Mouse (Mus musculus) MEL-GATA-1-ER (cell line): ENCODE data around the gene 4930447C04Rik.

ENCODE experiments used
- DNase-seq: peaks from one replicate; pipeline ENCODE4 v3.0.0-alpha.2; 2012; ENCODE audit warnings: low read depth; ENCODE audit errors: extremely low read depth

Gene 4930447C04Rik

GRCm38 (mm10) chr12:72943574-72944110 is 3.1 kb upstream of the 4930447C04Rik start:
- no peak for DNase-seq

DNA sequence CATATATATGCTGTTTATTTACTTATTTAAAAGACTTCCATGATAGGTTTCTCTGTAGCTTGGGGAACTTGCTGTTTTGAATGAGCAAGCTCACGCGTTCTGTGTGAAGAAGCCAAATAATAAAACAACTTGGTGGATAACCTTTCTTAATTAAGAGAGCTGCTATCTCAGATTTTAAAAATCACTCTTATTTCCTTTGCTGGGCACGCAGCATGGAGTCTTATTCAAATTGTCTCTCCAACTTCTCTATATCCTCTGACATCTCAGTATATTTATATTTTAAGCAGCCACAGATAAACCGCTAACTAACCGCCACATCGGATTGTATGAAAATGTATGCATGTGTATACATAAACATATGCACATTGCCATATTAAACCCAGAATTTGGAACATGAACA is 1.6 kb upstream of the 4930447C04Rik start:
- DNase-seq = no peak

GRCm38 (mm10) chr12:72941398-72942051 is 951 bp upstream of the 4930447C04Rik start:
- no peak for DNase-seq

DNA sequence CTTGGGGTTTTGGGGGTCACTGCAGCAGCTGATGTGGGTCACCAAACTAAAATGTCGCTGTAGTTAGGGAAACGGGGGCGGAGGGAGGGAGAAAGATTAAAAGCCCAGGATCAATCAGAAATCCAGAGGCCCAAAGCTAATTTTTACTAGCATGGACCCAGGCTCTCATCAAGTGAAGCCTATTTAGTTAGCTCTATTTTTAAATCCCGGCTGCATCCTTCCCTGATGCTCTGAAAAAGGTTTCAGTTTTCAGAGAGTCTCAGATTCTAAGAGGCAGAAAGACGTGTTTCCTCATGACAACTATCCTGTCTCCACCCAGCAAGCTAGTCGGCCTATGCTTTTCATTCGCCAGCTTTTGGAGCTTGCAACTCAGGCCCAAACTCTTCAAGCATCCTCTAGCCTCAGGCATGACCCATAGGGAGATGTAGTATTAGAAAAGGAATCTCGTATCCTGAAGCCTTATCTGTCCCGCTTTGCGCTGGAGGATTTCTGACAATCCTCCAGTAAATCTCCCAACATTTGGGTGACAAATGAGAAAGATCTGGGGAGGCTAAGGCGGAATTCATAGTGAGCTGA is 336 bp upstream of the 4930447C04Rik start:
- no peak for DNase-seq

GRCm38 (mm10) chr12:72939616-72940015 is 958 bp downstream of the 4930447C04Rik start, which contains the start of gene Six6:
Six6 (plus strand) TSS chr12:72939892.
- no peak for DNase-seq

- DNase-seq = no peak
These were observed 1.7 kb downstream of the 4930447C04Rik start for GRCm38 (mm10) chr12:72938600-72939490.

GRCm38 (mm10) chr12:72938176-72938575 is 2.4 kb downstream of the 4930447C04Rik start:
- no peak for DNase-seq

DNA sequence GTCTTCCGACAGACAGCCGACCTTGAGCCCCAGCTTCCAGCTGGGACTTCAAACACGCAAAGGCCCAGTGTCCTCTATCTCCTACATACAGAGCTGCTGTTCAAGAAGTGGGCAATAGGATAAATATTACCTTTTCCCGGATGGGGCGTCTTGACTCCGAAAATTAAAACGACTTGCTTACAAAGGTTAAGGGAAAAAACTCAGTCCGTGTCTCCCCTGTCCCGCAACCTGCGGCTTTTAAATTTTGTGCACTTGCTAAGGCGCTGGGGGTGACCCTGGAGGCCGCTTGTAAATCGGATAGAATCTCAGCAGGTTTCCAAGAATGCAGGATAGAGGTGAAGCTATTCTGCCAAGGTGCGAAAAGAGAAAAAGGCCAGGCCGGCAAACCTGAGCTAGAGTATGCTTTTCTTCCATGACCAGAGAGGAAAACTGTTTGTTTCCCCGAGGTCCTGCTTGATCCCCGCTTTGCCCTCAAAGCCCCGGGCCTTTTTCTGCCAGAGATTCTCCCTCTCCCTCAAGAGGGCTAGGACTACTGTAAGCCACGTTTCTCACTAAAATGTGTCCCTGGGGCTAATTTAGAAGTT is 2.9 kb downstream of the 4930447C04Rik start:
- DNase-seq = no peak

DNA sequence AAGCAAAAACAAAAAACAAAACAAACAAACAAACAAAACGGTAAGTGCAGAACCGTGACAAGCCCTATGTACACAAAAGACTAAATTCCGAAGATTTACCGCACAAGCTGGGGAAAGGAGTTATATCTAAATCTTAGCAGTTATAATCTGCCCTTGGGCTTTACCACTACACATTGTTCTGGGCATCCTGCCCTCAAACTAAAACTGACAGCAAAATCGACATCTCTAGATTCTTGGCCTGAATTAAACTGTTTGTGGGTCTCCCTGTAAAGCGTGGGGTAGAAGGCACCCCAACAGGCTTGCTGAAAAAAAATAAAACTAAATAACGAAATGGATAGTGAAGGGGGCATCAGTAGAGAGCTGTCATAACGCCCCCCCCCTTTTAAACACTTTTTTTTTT is 3.8 kb downstream of the 4930447C04Rik start:
- DNase-seq = no peak

DNA sequence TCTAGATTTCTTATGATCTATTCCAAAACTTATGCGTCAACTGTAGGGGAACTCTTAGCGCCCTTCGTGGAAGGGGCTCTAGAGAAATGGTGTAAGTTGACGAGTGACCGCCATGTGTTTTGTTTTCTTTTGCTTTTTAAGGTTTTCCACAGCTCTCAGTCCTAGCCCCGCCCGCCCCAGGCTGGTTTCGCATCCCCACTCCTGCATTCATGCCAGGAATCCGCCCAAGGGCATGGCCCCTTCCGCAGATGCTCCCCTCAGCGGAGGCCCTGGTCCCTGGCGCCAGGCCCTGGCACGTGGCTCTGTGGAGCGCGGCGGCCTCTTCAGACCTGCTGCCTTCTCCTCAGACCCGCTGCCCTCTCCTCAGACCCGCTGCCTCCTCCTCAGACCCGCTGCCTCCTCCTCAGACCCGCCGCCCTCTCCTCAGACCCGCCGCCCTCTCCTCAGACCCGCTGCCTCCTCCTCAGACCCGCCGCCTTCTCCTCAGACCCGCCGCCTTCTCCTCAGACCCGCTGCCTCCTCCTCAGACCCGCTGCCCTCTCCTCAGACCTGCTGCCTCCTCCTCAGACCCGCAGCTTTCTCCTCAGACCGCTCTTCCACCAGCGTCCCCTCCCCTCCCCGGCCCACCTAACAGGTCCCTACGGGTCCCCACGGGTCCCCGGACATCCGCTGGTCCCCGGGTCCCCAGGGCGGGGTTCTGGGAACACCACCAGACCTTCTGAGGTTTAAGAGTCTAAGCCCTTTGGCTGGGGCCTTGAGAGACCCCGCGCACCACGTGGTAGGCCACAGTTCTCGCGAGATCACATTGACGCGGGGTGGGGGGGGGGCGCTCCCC is 23.2 kb downstream of the 4930447C04Rik start:
- DNase-seq = no peak

- DNase-seq = no peak
These were observed 86.1 kb downstream of the 4930447C04Rik start for GRCm38 (mm10) chr12:72854377-72855032.

DNA sequence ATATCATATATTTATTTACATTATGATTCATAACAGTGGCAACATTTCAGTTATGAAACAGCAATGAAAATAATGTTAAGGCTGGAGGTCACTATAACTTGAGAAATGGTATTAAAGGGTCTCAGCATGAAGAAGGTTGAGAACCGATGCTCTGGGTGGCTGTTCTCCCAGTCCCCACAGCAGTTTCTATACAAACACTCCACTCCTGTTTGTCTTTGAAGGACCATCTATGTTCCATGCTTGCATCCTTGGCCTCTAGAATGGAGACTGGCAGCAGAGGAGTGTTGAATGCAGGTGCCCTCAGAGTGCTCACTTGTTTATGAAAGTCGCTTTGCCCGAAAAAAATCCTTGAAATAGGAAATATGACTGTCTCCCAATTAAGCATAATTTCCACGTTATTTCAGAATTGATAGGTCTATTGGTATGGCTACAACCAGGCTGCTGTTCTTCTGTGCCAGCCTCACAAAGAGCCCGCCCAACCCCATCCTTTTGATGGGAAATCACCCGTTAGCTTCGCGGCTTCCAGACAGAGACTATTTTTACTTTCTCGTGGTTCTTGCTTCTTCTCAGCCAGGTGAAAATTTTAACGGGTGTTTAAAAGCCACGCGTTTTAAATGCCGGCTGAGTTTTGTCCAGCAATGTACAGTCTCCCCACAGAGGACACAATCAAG is 87.0 kb downstream of the 4930447C04Rik start:
- no peak for DNase-seq

DNA sequence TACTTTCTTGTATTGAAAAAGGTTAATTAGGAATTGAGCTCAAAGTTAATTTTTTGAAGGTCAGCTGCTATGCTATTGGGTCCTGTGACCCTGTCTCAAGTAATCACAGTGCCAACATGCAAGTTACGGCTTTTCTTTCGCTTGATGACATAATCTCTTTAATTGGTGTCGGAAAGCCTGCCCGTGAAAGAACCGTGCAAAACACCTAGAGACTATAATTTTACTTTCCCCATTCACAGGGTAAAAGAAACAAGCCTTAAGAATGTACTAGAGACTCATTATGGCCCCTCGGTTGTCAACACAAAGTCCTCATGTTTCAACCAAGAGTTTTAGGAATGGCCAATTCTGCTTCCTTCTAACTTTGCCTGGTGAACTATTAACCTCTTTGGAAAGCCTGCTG is 88.3 kb downstream of the 4930447C04Rik start:
- DNase-seq = no peak

DNA sequence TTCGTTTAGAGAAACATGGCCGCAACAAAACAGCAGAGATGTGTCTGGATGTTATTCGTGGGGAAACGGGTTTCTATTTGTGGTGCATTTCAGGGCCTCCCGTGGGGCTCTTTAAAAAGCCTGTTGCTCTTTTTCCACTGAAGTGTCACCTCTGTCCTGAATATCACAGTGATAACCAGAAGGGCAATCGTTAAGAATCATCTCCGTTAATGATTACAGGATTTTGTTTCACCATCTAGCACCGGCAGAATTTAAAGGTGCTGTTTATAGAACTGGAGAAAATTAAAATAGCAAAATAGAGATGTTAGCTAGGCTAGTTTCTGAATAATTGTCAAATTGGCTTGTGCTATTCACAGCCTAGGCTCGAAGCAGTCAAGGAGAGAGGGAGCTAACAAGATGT is 90.4 kb downstream of the 4930447C04Rik start:
- no peak for DNase-seq

GRCm38 (mm10) chr12:72847725-72848124 is 92.8 kb downstream of the 4930447C04Rik start:
- peak; percentile 53 for DNase-seq

DNA sequence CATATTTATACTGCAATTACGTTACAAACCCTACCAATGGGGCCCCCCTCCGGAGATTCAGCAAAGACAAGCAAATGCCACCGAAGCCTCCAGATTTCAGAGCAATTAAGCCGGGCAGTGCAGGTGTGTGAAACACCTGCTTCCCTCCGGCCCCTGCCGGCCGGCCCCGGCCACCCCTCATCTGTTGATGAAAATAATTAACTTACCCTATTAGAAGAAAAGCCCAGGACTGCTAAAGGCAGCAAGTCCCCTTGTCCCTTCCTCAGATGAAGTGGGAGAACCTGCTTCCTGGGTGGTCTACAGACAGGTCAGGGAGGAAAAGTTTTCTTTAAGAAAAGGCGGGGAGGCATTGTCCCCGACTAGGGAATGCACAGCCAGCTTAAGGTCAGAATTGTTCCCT is 94.6 kb downstream of the 4930447C04Rik start:
- no peak for DNase-seq

DNA sequence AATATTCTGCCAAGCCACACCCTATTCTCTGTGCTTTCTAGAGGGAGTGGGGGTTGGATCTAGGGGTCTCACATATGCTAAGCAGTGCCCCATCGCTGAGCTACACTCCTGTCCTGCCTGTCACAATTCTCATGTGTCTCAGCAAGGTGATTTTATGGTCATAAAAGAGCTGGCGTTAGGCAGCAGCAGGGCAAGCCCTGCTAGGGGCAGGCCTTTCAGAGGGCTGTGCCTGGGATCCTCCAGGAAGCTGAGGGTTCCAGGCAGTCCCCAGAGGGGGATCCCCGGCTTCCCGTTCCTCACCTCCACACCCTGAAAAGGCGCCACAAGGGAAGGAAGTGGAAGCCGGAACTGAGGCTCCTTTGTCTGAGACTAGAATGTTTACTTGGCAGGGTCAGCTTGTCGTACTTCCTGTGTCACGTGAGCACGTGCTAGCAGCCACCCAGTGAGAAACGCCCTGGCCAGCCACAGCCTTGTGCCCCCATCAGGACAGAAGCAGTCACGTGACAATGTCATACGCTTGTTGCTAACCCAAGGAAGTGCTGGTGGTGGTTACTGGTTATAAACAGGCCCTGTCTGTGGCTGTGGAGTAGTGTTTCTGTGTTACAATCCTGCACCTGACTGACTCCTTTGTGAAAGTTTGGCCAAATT is 96.5 kb downstream of the 4930447C04Rik start:
- no peak for DNase-seq

GRCm38 (mm10) chr12:72843555-72843954 is 97.0 kb downstream of the 4930447C04Rik start:
- DNase-seq = no peak

- no peak for DNase-seq
These were observed 97.4 kb downstream of the 4930447C04Rik start for GRCm38 (mm10) chr12:72843135-72843534.
